Mouse (Mus musculus) leukemia stem cell, adult 10-12 weeks (primary cell): ENCODE results near the gene Tmsb15b1. TPM values are rescaled to one million over a fixed set of nuclear protein-coding genes. Genes with fewer than 3 reads are reported as not detected.

ENCODE experiments used
- polyA plus RNA-seq: library from polyadenylated mRNA; stranded (reverse); fragments of >175 nt; gene quantifications from 2 replicates; pipeline ENCODE4 v1.2.3, GENCODE M21; 2012; ENCODE audit warnings: low replicate concordance

Tmsb15b1 gene
- polyA plus RNA-seq, result not detected in 2 replicates

GRCm38 (mm10) chrX:136976424-136977084 lies at the start of gene Tmsb15b1, which contains the start of gene Tmsb15l:
Tmsb15b1 (minus strand) TSS chrX:136976874.
Tmsb15l (minus strand) TSS chrX:136976869.

DNA sequence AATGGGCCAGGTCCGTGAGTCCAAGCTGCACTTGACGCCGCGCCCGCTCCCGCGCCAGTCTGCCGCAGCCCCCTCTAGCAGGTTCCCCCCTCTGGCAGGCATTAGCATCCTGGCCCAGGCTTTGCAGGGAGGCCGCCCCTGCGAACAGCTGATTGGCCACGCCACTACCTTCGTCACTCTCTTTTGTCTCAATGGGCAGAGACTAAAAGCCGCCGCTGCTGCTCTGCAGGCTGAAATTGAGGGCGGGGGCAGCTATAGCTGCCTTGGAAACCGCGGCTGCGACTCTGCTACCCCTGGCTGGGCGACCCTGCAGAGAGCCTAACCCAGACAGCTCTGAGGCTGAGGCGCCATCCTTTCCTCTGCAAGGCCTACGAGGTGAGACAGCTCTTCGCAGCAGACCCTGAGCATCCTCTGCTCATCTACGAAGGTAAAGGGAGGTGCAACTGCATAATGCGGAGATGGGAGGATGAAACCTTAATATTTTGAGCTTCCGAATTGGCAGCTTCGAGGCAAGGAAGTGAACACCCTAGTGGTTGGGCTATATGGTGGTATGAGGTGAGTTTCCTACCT lies 16.4 kb upstream of the Tmsb15b1 start, which contains the start of gene Zcchc18:
Gene Zcchc18 (plus strand): TSS at position 178 of the 570 bp plus-strand sequence.

DNA sequence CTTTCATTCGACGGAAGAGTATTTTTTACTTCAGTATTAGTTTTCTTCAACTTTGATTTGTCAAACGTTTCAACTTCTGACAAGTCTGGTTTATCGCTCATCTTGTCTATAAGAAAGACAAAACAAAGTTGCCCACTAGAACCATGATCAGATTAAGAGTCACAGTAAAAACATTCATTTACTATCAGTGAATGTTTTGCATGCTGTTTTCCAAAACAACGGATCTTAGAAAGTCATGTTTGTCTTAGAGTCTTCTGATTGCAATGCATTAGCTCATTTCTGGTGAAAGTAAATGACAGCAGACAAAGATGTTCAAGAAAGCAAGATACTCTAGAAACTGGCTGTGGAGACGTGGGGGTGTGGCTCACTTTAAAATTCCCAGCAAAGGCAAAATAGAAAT lies 1.3 kb downstream of the Tmsb15b1 start, which contains the start of gene Tmsb15b2:
Gene Tmsb15b2 (minus strand): TSS at position 101 of the 400 bp plus-strand sequence.

GRCm38 (mm10) chrX:136927031-136927430 lies 49.6 kb downstream of the Tmsb15b1 start, which contains the start of gene H2bfm:
H2bfm (plus strand) TSS chrX:136927325.

Other genes starting within 250 kb of the Tmsb15b1 start
- gene Morf4l2, start 233.2 kb downstream of the Tmsb15b1 start, polyA plus RNA-seq, result 216 and 227 TPM in 2 replicates
- gene Glra4, start 196.7 kb downstream of the Tmsb15b1 start, polyA plus RNA-seq, result not detected in 2 replicates
- 0.24 and 1.0 TPM in 2 replicates for gene Plp1, start 154.2 kb downstream of the Tmsb15b1 start, polyA plus RNA-seq
- not detected in 2 replicates for gene Rab9b, start 108.1 kb downstream of the Tmsb15b1 start, polyA plus RNA-seq
- not detected in 2 replicates for gene H2bfm, start 49.5 kb downstream of the Tmsb15b1 start, polyA plus RNA-seq
- gene Tmsb15b2, start 1.4 kb downstream of the Tmsb15b1 start, polyA plus RNA-seq, result not detected in 2 replicates
- not detected in 2 replicates for gene Tmsb15l, start within 50 bp of the Tmsb15b1 start, polyA plus RNA-seq
- gene Zcchc18, start 16.3 kb upstream of the Tmsb15b1 start, polyA plus RNA-seq, result 0.08 and 0.87 TPM in 2 replicates
- 0.20 and 0.65 TPM in 2 replicates for gene Slc25a53, start 61.4 kb upstream of the Tmsb15b1 start, polyA plus RNA-seq
- 0.56 and 0.64 TPM in 2 replicates for gene Fam199x, start 72.7 kb upstream of the Tmsb15b1 start, polyA plus RNA-seq
- gene Esx1, start 145.2 kb upstream of the Tmsb15b1 start, polyA plus RNA-seq, result 0.10 TPM in 1 of 2 replicates, not detected in the other